Mouse (Mus musculus): Measurements from ENCODE around the gene Gnptab. TPM values are rescaled to one million over a fixed set of nuclear protein-coding genes. Genes with fewer than 3 reads are reported as not detected.

Gene Gnptab
- polyA plus RNA-seq, 1 experiment: not detected

DNA sequence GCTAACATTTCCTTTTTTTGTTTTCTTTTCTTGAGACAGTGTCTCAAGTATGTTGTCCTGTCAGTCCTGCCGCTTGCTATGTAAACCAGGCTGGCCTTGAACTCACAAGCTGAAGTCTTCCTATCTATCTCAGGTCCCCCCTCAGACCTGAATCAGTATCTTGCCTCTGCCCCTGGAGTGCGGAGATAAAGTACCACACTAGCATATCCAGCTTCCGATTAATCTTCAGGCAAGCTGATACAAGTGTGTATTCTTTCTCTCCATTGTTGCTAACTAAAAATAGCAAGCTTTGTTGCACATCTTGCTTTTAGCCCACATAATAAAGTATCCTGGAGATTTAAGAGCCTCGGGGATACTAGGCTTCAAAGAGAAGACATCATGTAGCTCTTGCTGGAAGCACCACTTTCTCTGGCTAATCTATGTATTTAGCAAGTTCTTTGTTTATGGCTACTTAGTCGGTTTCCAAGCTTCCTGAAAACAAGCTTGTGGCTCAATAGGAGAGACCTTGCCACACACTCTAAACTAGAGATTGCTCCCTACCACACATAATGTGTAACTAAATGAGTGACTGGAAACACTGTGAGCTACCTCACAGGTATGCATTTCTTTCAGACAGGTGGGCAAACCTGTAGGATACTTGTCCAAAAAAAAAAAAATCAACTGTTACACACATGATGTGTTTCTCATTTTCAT lies 27.4 kb upstream of the Gnptab start:
- H3K4me1 ChIP-seq (ENCODE audit: control insufficient read depth, insufficient read depth, low read length): peaks cover 1% of the 10 kb centered on the region
- TF ChIP-seq CTCF (IDR thresholded peaks at IDR 0.05; ENCODE audit: insufficient read depth, low read depth, low read length) (no peak), POLR2A (IDR thresholded peaks at IDR 0.05; ENCODE audit: insufficient read depth, low read depth, low read length) (no peak)
- H3K4me3 ChIP-seq (ENCODE audit: insufficient read depth, low read depth, low read length): no peak overlapping the region
- no peak overlapping the region for H3K27ac ChIP-seq (ENCODE audit: insufficient read depth, low read depth, low read length)
- 40% methylated on average over 5 of the region's 5 CpGs for WGBS

DNA sequence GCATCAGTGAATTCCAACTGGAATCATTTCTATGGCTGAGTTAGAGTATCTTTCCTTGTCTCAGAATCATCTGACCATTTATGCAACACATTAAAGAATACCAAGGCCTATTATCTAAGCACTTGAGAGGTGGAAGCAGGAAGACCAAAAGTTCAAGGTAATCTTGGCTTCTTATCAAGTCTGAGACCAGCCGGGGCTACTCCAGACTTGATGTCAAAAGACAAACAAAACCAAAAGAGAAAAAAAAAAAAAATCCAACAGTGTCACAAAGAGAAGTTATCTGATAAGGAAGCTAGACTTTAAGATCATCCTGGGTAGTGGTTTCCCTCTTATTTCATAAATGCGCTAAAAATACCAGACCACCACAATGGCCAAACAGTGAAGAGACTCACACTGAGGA lies 26.4 kb upstream of the Gnptab start:
- Histone ChIP-seq H3K27ac (ENCODE audit: insufficient read depth, low read depth, low read length) (no peak overlapping the region), H3K4me3 (ENCODE audit: insufficient read depth, low read depth, low read length) (no peak overlapping the region), H3K4me1 (ENCODE audit: control insufficient read depth, insufficient read depth, low read length) (peaks cover 4% of the 10 kb centered on the region)
- 94% methylated on average over 2 of the region's 2 CpGs for WGBS
- TF ChIP-seq CTCF (IDR thresholded peaks at IDR 0.05; ENCODE audit: insufficient read depth, low read depth, low read length) (no peak), POLR2A (IDR thresholded peaks at IDR 0.05; ENCODE audit: insufficient read depth, low read depth, low read length) (no peak)

DNA sequence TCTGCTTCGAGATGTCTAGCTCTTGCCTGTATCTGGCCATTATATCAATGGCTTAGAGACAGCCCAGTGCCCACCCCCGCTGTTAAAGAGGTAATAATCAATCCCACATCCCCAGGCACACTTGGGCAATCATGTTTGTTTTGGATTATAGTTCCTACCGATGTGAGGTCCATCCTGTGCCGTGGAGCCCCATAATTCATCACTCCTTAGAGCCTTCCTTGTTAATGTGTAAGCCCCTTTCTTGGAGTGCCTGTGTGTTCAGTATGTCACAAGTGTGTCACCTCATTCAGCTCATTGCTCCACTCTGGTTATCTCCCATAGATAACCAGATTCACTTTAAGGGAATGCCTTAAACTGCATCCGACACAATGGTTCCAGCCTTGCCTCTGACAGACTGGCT lies 24.3 kb upstream of the Gnptab start:
- Histone ChIP-seq H3K4me3 (ENCODE audit: insufficient read depth, low read depth, low read length) (no peak overlapping the region), H3K27ac (ENCODE audit: insufficient read depth, low read depth, low read length) (no peak overlapping the region), H3K4me1 (ENCODE audit: control insufficient read depth, insufficient read depth, low read length) (peaks cover 4% of the 10 kb centered on the region)
- 90% methylated on average over 5 of the region's 5 CpGs for WGBS
- TF ChIP-seq CTCF (IDR thresholded peaks at IDR 0.05; ENCODE audit: insufficient read depth, low read depth, low read length) (no peak), POLR2A (IDR thresholded peaks at IDR 0.05; ENCODE audit: insufficient read depth, low read depth, low read length) (no peak)

DNA sequence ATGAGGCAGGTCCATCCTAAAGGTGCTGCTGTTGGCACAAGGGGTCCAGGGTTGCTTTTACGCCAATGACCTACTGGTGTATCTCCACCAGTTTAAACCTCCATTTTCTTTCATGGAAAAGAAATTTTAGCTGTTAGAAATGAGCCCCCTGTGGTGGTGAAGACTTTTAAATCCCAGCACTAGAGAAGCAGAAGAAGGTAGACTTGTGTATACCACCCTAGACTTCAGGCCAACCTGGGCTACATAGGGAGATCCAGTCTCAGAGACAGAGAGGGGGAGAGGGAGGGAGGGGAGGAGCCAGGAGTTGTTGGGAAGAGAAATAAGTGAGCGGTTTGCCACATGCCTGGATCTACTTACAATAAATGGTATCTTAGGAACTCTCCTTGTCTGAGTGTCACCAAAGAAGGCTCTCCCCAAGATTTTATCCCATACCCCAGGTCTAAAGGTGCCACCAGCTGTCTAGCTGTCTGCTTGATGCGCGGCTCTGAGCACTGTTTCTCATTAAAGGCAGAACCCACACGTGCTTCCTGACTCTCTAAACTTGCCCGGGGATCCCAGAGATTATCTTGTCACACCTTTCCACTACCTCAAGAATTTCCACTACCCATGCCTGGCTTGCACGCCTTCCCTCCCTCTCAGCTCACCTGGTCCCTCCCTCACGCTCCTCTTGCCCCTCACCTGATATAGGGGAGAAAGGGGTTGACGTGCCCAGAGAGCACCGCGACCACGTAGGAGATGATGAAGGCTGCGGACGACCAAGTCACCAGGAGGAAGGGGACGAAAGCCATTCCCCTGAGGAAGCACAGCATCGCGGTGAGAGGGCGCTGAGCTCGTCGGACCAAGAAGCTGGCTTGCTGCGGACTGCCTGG lies 22.6 kb upstream of the Gnptab start:
- H3K4me3 ChIP-seq (ENCODE audit: insufficient read depth, low read depth, low read length): peak overlapping the region; percentile 68
- peaks cover 4% of the 10 kb centered on the region for H3K4me1 ChIP-seq (ENCODE audit: control insufficient read depth, insufficient read depth, low read length)
- 12% methylated on average over 21 of the region's 21 CpGs for WGBS
- TF ChIP-seq POLR2A (IDR thresholded peaks at IDR 0.05; ENCODE audit: insufficient read depth, low read depth, low read length) (no peak), CTCF (IDR thresholded peaks at IDR 0.05; ENCODE audit: insufficient read depth, low read depth, low read length) (no peak)
- H3K27ac ChIP-seq (ENCODE audit: insufficient read depth, low read depth, low read length): no peak overlapping the region

DNA sequence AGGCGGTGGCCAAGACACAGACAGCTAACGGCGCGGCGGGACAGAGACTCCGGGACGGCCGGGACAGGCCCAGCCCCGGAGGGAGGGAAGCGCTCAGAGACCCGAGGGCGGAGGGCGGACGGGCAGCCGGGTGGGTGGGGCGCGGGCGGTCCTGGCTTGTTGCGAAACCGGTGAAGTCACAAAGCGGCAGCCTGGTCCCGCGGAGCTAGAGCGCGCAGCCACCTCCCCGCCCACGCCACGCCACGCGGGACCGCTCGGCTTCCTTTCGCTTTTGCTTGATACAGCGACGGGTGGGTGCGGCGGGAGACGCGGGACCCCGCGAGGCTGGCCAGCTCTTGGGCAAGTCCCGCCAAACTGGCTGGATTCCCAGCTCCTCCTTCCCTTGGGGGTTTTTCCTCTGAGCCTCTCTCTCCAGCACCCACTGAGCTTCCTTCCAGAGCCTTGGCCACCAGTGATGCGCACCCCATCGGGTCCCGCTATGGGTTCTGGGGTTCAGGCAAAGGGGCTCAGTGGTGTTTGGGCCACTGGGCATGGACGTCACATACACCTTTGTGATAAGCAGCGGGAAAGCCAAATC lies 21.9 kb upstream of the Gnptab start:
- Histone ChIP-seq H3K4me3 (ENCODE audit: insufficient read depth, low read depth, low read length) (peak overlapping the region; percentile 68), H3K27ac (ENCODE audit: insufficient read depth, low read depth, low read length) (no peak overlapping the region), H3K4me1 (ENCODE audit: control insufficient read depth, insufficient read depth, low read length) (peaks cover 4% of the 10 kb centered on the region)
- 2% methylated on average over 47 of the region's 47 CpGs for WGBS
- TF ChIP-seq CTCF (IDR thresholded peaks at IDR 0.05; ENCODE audit: insufficient read depth, low read depth, low read length): no peak
- TF ChIP-seq POLR2A (IDR thresholded peaks at IDR 0.05; ENCODE audit: insufficient read depth, low read depth, low read length): no peak

DNA sequence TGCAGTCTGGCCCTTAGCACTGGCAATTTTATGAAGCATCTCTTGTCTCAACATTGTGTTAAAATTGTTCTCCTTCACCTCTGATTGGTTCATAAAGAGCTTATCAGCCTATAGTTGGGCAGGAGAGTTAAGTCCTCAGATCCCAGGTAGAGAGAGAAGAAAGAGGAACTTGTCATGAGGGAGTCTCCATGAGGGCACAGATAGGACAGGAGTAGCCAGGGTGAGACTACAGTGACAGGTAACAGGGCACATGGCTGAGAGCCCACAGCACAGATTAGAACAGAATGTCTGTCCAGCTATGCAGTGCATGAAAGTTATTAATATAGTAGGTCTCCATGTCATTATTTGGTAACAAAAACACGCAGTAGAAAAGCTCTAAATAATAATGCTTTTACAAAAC lies 16.7 kb upstream of the Gnptab start:
- H3K4me3 ChIP-seq (ENCODE audit: insufficient read depth, low read depth, low read length): no peak overlapping the region
- no peak for TF ChIP-seq POLR2A (IDR thresholded peaks at IDR 0.05; ENCODE audit: insufficient read depth, low read depth, low read length)
- TF ChIP-seq CTCF (IDR thresholded peaks at IDR 0.05; ENCODE audit: insufficient read depth, low read depth, low read length): no peak
- no peaks in the 10 kb centered on the region for H3K4me1 ChIP-seq (ENCODE audit: control insufficient read depth, insufficient read depth, low read length)
- 60% methylated on average over 1 of the region's 1 CpGs for WGBS
- H3K27ac ChIP-seq (ENCODE audit: insufficient read depth, low read depth, low read length): no peak overlapping the region

DNA sequence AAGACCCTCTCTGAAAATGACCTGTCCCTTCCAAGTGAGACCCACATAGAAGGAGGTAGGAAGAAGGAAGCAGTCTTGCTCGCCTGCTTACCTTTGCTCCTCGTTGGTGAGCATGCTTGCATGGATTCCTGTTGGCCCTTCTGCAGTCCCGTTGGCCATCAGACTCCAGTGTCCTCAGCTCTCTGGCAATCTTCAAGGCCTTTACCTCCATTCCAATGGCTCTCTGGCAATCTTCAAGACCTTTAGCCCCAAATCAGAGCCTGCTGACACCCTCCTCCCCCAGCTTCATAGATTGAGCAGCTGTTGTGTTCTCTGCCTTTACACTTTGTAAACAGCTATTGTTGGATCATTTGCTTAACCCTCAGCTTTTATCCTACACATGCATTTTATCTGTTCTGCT lies 14.7 kb upstream of the Gnptab start:
- H3K27ac ChIP-seq (ENCODE audit: insufficient read depth, low read depth, low read length): no peak overlapping the region
- 83% methylated on average over 3 of the region's 3 CpGs for WGBS

DNA sequence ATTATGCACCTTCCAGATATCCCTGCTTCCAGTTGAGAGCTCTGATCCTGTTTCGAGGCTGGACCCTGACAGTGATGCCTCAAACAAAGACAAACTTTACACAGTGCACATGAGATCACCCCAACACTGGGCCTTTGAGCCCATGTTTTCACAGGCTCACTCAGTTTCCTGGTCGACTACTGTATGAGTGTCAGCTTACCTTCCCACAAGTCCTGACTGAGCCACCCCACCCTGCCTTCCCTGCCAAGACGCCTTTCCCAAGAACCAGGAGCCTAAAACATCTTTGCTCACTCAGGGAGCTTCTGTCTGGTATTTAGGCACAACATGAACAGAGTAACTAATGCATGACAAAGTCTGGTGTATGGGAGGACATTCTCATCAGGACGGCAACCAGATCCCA lies 9.7 kb upstream of the Gnptab start:
- TF ChIP-seq CTCF (IDR thresholded peaks at IDR 0.05; ENCODE audit: insufficient read depth, low read depth, low read length): no peak
- no peak for TF ChIP-seq POLR2A (IDR thresholded peaks at IDR 0.05; ENCODE audit: insufficient read depth, low read depth, low read length)

More for the DNA sequence above, 14.7 kb upstream of the Gnptab start:
- Histone ChIP-seq H3K4me3 (ENCODE audit: insufficient read depth, low read depth, low read length) (no peak overlapping the region), H3K4me1 (ENCODE audit: control insufficient read depth, insufficient read depth, low read length) (no peaks in the 10 kb centered on the region)
- TF ChIP-seq CTCF (IDR thresholded peaks at IDR 0.05; ENCODE audit: insufficient read depth, low read depth, low read length) (no peak), POLR2A (IDR thresholded peaks at IDR 0.05; ENCODE audit: insufficient read depth, low read depth, low read length) (no peak)

DNA sequence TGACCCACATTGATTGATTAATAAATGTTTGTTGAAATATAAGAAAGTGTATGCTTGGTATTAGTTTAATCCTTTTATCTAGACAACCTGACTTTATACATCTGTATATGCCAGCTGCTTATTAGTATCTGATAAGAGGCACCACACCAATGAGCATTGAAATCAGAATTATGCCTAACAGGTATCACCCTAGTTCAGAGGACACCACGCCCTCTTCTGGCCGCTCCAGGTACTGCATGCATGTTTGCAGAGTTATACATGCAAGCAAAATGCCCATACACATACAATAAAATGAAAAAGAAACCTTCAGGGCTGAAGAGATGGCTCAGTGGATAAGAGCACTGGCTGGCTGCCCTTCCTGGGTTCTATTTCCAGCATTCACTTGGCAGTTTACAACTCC lies 7.1 kb upstream of the Gnptab start:
- no peak overlapping the region for H3K27ac ChIP-seq (ENCODE audit: insufficient read depth, low read depth, low read length)
- 1% methylated on average over 2 of the region's 2 CpGs for WGBS
- no peaks in the 10 kb centered on the region; the same call in 1 of the 2 replicates for H3K4me1 ChIP-seq (ENCODE audit: control insufficient read depth, insufficient read depth, low read length)
- TF ChIP-seq POLR2A (IDR thresholded peaks at IDR 0.05; ENCODE audit: insufficient read depth, low read depth, low read length) (no peak), CTCF (IDR thresholded peaks at IDR 0.05; ENCODE audit: insufficient read depth, low read depth, low read length) (no peak)
- H3K4me3 ChIP-seq (ENCODE audit: insufficient read depth, low read depth, low read length): no peak overlapping the region

More for the DNA sequence above, 9.7 kb upstream of the Gnptab start:
- Histone ChIP-seq H3K4me3 (ENCODE audit: insufficient read depth, low read depth, low read length) (no peak overlapping the region), H3K4me1 (ENCODE audit: control insufficient read depth, insufficient read depth, low read length) (no peaks in the 10 kb centered on the region), H3K27ac (ENCODE audit: insufficient read depth, low read depth, low read length) (no peak overlapping the region)
- WGBS: 66% methylated on average over 4 of the region's 4 CpGs

Measured in olfactory bulb, adult 2 months (tissue).